Mouse (Mus musculus) retina, embryonic 14.5 days (tissue): Measurements from ENCODE around the gene Draxin.
A peak's percentile ranks its signal among the peaks of the same experiment; 100 is the strongest.
"Not testable (repeated sequence)": the region's sequence is repeated elsewhere in the genome, so short reads cannot be mapped to it uniquely, and the experiment has no call there.

Experiments used
- DNase-seq: peaks from one replicate; pipeline ENCODE4 v3.0.0-alpha.2; 2015; ENCODE audit warnings: low spot score

The Draxin gene

DNA sequence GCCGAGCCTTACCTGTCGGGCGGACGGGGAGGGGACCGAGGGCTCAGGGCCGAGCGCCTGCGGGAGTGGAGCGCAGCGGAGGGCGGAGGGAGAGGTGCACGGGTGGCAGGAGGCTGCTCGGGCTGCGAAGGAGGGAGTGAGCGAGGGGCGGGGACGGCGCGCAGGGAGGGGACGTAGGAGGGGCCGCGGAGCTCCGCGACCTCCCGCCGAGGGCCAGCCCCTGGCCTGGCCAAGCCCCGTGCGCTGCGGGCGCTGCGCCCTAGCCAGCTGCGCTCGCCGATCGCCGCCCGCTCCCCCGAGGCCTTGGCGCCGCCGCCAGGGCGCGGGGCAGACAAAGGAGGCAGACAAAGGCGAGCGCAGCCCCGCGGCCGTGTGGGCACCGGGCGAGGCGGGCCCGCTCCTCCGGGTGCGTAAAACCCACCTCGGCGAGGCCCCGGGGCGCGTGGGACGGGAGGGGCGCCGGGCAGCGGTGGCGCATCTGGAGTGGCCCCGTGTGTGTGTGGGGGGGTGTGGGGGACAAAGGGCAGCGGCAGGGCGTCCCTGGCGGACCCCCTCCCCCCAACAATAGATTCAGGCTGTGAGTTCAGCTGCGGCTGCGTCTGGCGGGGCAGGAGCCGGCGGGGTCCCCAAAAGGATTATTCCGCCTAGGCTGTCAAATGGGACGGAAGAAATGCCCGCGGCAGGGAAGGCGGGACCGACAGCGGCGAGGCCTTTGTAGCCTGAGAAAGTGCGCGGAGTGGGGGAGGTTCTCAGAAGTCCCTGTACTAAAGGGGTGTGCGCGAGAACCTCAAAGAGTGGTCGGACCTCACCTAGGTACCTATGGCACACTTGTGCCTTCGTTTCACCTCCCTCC, at the start of gene Draxin:
TSS of gene Draxin (minus strand) at position 138 of the 853 bp plus-strand sequence.
- DNase-seq = peak; percentile 85

DNA sequence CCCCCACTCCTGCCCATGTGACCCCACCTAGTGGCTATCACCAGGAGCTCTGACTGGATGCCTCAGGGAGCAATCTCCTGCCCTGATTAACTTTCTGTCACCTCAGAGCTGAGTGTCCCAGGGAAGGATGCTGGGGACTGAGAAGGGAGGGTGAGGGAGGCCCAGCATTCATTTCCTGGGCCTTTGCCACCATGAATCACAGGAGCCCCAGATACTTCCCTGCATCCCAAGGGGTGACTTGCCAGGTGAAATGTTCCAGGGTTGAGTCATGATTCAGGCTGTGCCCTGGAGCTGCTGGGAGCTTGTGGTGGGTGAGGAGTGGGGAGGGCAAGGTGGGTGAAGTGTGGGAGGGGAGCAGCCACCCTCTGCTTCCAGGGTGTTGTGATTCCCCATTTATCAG, 47.2 kb upstream of the Draxin start:
- no peak for DNase-seq

DNA sequence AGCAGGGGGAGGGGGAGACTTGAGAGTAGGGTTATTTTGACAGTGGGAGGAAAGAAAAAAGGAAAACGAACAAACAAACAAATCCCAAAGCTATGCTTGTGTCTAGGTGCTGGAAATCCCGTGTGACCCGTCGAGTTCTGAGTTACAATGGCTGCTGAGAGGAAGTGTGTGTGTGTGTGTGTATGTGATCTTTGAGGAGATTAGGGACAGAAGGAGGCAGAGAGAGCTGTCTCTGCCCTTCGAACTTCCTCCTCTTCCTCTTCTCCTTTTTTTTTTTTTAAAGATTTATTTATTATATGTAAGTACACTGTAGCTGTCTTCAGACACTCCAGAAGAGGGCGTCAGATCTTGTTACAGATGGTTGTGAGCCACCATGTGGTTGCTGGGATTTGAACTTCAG, 46.1 kb upstream of the Draxin start:
- DNase-seq = not testable (repeated sequence)

DNA sequence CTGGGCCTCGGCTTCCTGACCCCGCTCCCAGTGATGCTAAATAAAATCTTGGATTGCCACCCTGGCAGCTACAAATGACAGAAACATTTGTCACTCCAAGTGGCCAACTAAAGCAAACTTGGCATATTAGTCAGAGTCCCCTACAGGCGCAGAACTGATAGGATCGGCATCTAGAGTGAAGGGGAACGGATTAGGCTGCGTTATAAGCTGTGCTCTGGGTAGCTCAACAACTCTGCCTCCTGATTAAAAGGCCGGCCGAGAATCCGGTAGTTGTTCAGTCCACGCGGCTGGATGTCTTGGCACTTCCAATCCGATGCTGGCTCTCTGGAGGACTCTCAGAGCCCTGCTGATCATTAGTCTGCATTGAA, 44.0 kb upstream of the Draxin start:
- DNase-seq = no peak

DNA sequence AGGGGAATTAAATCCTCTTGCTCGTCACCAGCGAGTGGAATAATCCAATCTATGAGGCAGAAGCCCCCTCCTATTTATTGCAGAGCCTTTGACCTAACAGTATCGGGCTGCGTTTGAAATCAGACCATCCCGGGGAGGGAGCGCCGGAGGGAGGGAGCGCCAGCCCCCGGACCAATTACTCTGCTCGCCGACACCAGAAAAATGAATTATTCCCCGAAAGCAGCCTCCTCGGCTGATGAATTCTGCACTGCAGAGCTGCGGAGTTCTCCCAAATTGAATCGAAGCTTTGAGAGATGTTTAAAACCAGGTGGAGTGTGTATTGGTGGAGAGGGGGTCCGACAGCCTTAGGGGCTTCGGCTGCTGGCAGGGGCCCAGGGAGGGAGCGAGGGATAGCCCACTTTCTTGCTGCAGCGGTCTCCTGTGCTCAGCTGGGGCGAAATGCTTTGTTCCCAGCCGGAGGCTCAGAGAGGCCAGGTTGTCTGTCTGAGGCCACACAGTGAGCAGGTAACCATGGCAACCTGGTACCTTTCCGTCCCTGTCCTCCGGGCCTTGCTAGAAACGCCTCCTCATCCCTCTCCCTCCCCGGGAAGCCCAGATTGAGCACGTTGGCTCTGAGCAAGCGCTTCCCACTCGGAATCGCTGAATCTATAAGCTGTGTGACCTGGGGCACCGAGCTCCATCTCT, 43.5 kb upstream of the Draxin start:
- DNase-seq = peak; percentile 62

DNA sequence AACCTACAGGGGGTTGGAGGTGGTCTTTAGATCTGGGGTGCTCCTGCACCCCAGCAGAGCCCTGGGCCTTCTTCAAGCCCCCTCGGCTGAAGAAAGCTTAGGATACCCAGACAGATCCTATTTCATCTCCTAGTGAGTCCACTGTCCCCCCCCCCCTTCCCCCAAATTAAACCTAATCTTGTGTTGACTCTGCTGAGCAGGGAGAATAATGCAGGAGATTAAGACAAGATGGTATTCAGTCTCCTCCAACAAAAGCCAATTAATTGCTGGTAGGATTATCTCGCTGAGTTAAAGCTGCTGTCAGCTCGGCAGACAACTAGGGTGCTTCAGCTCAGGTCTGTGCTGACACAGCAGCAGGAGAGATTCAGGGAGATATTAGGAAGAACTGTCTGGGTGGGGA, 40.8 kb upstream of the Draxin start:
- peak; percentile 59 for DNase-seq

DNA sequence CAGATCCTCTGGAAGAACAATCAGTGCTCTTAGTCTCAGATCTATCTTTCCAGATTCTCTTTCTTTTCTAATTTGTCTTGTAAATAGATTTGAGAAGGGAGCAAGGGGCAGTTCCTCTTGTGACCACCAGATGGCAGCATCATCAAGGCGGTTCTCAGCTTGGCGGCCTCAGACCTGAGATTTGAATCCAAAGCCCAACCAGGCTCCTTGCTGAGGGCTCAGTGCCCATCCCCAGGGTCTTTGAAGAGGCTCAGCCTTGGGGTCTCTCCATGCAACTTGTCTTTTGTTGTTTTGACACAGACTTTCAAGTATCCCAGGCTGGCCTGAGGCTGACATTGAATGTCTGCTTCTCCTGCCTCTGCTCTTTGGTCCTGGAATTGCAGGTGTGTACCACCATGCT, 40.3 kb upstream of the Draxin start:
- DNase-seq = peak; percentile 88

DNA sequence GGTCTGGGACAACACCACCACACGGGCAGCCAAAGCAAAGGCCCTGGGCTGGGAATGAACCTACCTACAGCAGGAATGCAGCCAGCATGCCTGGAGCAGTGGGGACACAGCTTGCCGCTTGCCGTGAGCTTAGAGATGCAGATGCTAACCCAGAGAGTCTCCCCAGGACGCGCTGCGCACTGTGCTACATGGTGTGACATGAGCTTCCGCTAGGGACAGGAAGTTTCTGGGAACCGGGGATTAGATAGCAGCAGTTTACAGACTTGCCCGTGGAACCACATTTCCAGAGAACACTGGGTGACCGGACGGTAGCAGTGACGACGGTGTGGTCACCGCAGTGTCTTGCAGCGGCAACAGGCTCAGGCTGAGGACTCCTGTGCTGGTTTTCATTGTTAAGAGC, 39.1 kb upstream of the Draxin start:
- DNase-seq = peak; percentile 25

DNA sequence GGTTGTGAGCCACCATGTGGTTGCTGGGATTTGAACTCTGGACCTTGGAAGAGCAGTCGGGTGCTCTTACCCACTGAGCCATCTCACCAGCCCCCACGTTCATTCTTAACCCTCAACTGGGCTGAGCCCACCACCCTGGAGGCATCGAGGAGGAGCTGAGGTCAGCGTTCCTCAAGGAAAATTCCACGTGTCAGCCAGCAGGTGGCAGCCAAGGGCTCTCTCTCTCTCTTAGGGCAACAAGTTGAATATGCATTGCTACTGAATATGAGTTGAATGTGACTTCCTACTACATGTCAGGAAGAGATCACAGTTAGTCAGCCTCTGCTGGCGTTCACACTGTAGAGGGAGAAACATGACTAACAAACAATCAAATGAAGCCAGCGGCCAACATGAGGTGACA, 37.8 kb upstream of the Draxin start:
- DNase-seq = peak; percentile 85

DNA sequence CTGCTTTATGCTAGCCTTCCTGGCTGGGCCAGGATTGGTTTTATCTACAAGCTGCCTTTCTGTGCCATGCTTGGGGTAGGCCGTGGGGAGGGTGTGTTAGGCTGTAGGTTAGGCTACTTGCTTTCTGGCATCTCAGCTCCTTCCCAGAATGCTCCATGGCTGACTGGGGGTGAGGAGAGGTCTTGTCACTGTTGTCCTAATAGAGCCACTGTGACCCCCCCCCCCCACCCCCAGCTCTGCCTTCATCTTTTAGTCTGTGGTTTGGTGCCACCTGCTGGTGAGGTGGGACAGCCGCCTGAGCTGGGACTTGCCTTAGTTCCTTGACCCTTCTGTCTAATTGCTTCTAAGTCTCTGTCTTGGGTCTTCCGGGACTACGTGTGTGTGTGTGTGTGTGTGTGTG, 36.5 kb upstream of the Draxin start:
- peak; percentile 79 for DNase-seq

DNA sequence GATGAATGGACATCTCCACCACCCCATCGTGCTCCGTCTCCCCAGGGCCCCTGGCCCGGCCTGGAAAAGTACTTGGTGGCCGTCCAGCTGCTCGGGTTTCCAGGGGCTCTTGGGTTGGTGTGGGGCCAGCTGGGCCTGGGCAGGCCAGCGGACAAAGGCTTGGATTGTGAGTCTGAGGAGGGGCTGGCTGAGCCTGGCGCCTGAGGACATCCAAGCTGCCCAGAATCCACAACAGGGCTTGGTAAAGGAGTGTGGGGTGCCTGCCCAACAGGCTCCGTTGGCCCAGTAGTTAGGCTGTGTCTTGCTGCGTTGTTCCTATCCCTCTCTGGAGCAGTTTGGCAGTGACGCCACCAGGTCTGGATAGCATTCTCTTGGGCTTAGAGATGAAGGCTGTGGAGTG, 35.9 kb upstream of the Draxin start:
- DNase-seq = peak; percentile 37

DNA sequence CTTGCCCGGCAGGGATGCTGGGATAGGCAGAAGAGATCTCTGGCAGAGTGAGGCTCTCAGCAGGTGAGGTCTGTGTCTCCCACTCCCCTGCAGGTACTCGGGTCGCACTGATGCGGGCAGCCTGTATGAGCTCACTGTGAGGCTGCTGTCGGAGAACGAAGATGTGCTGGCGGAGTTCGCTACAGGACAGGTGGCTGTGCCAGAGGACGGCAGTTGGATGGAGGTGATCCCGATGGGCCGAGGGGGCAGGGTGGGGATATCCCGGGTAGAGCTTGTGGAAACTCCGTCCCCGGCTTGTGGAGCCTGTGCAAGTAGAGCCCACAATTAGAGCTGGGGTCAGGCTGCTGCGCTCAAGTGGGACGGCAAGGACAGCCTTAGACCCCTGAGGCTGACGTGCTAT, 35.1 kb upstream of the Draxin start:
- DNase-seq = no peak

DNA sequence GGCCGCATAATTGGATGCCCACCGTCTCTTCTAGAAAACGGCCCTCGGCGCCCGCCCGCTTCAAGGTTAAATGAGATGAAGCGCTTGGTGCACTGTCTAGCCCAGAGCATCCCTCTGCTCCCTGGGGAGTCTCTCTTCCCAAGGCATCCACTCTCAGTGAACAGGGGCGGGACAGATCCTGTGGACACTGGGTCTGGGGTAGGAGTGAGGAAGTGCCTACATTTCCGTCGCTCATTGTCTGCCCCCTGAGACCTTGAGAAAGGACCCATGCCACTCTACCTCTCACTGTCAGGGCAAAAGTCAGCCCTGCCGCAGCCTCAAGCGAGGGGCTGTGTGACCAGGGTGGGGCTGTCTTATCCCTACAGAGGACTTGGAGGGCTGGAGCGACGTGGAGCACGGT, 34.0 kb upstream of the Draxin start:
- no peak for DNase-seq

DNA sequence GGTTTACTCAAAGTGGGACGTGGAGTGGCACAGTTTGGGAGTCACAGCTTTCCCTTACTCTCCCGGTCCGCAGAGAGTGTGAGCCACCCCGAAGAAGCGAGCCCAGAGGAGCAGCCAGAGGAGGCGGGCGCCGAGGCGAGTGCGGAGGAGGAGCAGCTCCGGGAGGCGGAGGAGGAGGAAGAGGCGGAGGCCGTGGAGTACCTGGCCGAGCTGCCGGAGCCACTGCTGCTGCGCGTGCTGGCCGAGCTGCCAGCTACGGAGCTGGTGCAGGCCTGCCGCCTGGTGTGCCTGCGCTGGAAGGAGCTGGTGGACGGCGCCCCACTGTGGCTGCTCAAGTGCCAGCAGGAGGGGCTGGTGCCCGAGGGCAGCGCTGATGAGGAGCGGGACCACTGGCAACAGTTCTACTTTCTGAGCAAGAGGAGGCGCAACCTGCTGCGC, 33.5 kb upstream of the Draxin start:
- DNase-seq = peak; percentile 84

DNA sequence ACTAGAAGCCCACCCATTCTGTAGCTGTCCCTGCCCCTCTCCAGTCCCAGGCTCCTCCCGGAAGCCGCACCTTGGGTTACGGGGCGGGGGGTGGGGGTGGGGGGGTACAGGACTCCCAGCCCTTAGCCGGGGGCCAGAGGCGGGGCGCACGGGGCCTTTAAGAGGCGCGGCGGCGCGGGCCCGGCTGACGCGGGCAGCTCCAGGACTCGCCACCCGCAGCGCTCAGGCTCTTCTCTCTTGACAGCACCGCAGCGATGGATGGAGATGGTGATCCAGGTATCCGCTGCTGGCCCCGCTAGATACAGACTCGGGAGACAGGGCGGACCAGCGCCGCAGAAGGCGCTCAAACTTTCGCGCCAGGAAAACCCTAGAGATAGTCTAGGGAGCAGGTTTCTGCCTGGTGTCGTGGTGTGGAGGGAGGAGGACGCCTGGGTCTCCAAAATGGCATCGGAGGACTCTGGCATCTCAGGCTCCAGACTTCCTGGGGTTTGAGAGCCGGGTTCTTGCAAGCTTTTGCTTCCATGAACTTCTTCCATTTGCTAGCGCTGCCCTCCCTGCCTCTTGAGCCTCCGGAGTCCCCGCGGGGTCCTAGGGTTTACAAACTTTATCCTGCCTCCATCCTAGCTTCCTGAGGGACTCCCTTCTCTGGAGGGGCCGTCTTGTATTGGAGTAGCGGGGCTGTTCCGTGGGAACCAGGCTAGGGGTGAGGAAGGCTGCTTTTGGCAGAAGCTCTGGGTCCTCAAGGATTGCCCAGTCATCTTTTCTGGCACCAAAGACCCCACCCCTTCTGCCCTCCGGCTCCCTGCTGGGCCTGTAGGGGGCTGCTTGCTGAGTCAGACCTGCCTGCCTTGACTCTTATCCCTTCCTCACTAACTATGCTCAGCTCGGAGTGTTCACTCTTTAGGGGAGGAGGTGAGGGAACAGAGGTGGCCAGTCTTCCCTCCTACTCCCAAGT, 30.2 kb upstream of the Draxin start, which contains the start of the genes Fbxo44 and Fbxo2:
TSS of gene Fbxo44 (minus strand) at position 47 of the 955 bp plus-strand sequence.
TSS of gene Fbxo2 (plus strand) at position 186 of the 955 bp plus-strand sequence.
- DNase-seq = peak; percentile 60

DNA sequence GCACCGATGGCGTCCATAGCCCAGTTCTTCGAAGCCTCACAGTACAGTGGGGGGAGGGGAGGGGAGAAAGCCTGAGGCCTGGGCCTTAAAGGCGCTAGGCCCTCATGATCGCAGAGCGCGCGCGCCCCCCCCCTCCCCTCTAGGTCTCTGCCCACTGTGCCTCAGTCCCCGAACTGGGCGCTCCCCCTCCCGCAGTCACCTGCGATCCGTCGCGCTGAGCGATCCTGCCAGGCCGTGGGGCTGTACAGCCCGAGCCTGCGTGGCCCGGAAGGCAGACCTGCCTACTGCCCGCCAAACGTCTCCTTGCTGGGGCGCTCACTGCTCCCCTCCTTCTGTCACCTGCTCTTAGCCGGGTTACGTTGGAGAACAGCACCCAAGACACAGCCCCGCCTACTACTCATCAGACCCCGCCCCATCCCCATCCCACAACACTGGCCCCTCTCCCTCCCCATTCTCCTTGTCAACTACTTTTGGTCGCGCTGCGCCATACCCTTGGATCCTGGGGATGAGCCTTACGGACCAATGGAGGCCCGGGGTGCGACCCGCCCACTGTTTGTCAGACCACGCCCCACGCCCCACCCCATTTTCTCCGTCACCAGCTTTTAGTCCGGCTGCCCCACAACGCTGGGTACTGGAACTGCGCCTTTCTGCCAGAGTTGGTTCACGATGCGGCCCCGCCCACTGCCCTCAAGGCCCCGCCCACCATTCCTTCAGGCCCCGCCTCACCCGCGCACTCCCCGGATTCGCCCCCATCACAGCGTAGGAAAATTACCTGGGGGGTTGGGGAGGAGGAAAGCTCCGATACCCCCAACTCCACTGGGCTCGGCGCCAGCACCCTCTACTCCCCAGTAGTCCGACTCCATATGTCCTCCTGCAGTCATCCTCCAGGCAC, 29.3 kb upstream of the Draxin start:
- DNase-seq = peak; percentile 96

DNA sequence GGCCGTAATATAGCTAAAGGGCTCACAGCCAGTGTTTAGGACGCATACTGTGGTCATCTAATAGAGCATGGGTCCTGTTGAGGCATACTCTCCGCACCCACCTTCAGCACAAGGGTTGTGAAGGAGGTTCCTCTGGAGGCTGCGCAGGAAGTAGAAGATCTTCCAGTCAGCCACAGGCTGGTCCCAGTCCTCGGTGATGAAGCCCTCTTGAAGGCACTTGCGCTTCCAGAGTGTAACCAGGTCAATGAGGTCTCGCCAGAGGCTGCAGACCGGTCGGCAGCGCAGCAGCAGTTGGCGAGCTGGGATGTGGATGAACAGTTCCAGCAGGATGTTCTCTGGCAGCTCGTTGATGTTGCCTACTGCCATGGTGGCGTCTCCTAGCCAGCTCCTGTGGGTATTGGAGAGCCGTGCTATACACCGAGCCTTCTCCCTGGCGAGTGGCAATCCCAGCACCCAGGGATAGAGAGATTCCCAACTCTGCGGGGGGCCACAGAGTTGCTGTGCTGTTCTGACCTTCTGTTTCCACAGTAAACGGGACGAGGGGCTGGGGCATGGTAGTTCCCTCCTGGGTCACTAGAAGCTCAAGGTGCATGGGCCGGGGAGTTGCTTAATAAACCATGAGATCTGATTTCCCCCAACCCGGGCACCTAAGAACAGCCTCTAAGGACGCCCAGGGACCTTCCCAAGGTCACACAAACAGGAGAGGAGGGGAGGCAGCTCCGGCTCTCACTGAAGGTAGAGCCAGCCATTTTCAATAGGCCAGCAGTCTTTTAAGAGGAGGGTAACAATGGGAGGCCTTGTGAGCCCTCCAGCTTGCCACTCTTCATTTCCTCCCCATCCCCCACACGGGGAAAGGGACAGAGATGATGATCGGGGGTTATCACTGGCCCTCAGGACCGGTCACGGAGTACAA, 28.2 kb upstream of the Draxin start:
- peak; percentile 50 for DNase-seq

DNA sequence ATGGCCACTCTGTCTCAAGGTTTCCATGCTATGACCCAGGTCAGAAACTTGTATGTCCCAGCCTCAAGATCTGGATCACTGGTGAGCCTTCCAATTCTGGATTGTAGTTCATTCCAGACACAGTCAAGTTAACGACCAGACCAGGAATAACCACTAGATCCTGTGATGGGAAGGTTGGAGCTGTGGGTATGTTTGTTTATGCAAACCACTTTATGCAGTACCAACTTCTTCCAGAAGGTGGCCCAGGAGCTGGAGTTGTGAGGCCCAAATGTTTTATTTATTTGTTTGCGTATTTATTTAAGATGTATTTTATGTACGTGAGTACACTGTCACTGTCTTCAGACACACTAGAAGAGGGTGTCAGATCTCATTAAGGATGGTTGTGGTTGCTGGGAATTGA, 24.5 kb upstream of the Draxin start:
- DNase-seq = peak; percentile 76

DNA sequence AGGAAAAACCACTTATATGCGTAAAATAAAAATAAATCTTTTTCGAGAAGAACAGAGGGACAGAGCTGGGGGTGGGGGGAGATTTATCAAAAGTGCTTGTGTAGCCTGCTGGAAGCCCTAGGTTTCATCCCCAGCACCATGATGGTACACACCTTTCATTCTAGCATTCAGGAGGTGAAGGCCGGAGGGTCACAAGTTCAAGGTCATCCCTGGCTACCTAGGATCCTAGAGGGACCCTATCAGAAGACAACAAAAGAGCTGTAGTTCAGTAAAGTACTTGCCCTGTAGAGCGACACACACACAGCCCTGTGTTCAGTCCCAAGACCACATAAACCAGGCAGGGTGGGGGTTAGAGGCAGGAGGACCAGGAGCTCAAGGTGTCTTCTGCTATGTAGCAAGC, 23.5 kb upstream of the Draxin start:
- DNase-seq = no peak

DNA sequence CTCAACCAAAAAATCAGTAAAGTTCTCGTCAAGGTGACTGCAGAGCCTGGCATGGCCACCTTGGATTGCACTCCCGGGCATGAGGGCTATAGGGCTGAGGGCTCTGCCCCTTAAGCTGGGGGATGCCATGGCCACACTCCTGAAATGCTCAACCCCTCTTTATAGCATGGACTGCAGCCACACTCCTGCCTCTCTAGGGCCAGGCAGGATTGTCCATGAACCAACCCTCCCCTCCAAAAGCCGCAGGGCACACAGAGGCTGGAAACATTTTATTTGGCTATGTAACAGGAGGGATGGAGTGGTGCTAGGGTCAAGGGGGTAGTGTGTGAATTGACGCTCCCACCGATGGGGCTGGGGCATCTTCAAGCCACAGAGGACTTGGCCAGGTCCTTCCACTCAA, 22.0 kb upstream of the Draxin start:
- no peak for DNase-seq
